Mouse (Mus musculus): ENCODE measurements at regions not wholly inside any gene's neighbourhood (a gene's known extent, or its start where the extent isn't known, plus 50 kb on each side); places are given as distances from the start of the nearest gene placed in this dataset.

DNA sequence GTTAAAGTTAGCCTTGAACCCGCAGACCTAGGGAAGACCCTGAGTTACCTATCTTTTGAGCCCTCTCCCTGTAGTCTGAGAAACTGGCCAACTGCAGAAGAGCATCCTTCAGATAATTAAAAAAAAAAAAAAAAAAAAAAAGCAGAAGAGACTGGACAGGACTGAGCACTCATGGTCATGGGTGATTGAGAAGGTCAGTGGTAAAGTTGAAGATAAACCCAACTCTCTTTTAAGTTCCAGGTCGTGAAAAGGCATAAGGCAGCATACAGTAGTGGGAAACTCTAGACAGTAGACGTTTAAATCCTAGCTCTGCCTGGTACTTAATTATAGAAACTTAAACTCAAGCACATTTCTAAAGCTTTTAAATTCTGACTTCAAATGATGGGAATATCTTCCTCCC is 84.6 kb upstream of the Rreb1 start:
- no peak for DNase-seq (ENCODE audit: low spot score)

GRCm38 (mm10) chr13:37704475-37704874 is 73.7 kb upstream of the Rreb1 start:
- peak; percentile 48 for DNase-seq (ENCODE audit: low spot score)

GRCm38 (mm10) chr13:37705482-37705881 is 72.7 kb upstream of the Rreb1 start:
- DNase-seq (ENCODE audit: low spot score), result no peak

GRCm38 (mm10) chr13:37710913-37711312 is 67.3 kb upstream of the Rreb1 start:
- DNase-seq (ENCODE audit: low spot score), result peak; percentile 46

- DNase-seq (ENCODE audit: low spot score), result no peak
Observed at GRCm38 (mm10) chr13:37712908-37713496, 65.2 kb upstream of the Rreb1 start.

- no peak for DNase-seq (ENCODE audit: low spot score)
Observed at GRCm38 (mm10) chr13:37715058-37715712, 63.0 kb upstream of the Rreb1 start.

- no peak for DNase-seq (ENCODE audit: low spot score)
Observed at GRCm38 (mm10) chr13:37715770-37716693, 62.2 kb upstream of the Rreb1 start.

DNA sequence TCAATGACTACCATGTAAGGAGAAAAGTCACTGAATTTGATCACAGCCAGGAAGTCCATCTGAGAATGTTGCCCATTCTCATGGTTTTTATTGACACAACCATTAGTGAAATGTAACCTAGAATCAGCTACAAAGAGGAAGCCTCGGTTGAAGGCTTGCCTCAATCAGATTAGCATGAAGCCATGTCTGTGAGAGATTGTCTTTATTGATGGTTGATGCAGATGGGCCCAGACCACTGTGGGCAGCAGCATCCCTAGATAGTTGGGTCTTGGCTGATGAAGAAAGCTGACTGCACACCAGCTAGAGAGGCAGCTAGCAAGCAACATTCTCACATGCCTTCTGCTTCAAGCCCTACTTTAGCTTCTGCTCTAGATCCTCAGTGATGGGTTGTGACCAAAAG is 60.4 kb upstream of the Rreb1 start:
- DNase-seq (ENCODE audit: low spot score), result no peak

GRCm38 (mm10) chr13:37718364-37718763 is 59.8 kb upstream of the Rreb1 start:
- peak; percentile 38 for DNase-seq (ENCODE audit: low spot score)
